Mouse (Mus musculus) ZHBTc4 (cell line): Measurements from ENCODE around the gene Ccdc63.
"Not testable (repeated sequence)": the region's sequence is repeated elsewhere in the genome, so short reads cannot be mapped to it uniquely, and the experiment has no call there.

Source experiments
- DNase-seq: peaks from one replicate; pipeline ENCODE4 v3.0.0-alpha.2; 2011; ENCODE audit warnings: low read depth, low spot score

The Ccdc63 gene

DNA sequence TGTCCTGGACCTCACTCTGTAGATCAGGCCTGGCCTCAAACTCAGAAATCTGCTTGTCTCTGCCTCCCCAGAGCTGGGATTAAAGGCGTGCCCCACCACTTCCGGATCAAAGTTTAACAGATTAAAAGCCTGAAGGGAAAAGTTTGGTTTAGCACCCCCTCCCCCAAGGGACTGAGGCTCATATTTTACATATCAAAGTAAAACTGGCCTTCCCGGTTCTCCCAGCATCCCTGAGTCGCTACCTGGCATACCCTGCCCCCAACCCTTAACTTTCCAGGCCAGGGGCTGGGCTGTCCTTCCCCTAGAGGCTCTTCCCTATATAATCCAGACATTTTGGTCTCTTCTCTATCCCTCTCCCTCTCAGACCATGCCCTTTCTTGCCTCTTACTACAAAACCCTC, 8.6 kb upstream of the Ccdc63 start:
- peak; percentile 75 for DNase-seq

DNA sequence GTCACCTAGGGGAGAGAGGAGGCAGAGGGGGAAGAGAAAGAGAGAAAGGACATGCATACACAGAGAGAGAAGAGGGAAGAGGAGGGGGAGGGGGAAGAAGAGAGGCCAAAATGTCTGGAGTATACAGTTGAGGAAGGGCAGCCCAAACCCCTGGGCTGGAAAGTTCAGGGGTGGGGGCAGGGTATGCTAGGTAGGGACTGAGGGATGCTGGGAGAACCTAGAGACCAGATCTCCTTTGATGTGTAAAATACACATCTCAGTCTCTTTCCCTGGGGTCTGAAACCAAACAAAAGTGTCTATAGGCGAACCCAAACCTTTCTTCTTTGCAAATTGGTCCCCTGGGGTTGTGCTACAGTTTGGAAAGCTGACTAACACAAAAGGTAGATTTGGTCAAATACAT, 7.5 kb upstream of the Ccdc63 start:
- peak; percentile 83 for DNase-seq

DNA sequence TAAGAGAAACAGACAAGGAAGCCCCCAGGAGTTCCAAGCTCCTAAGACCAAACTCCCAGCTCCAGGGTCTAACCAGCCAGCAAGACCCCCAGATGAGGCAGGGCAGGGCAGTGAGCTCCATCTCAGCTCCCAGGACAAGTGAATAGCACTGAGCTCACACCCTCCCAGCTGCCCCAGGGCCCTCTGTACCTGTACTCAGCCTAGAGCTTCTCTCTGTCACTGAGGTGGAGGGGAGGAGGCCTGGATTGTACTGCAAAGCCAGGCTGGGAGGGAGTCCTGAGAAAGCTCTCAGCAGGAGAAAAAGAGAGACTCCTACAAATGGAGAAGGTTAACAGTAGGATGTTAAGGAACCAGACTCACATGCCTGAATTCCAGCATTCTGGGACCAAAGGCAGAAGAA, 6.0 kb upstream of the Ccdc63 start:
- DNase-seq = peak; percentile 66

DNA sequence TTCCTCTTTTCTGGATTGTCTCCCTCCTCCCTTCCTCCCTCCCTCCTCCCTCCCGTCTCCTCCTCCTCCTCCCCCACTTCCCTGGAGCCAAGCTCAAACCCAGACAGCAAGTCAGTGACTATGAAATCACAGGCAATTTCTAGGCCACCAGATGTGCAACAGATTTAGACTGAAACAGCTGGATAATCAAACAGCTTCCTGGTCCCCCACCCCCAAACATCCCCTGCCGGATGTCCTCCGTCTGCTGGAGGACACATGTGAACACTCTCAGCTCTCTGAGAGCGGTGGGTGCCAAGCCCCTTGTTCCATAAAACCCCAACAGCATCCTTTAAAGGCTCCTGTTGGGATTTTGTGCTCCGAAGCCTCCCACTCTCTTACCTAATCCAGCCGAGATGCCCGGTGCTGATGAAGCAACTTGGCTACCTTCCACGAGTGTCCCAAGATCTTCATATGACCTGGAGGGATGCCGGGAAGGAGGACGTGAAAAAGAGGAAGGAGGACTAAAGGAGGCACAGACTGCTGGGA, 5.5 kb upstream of the Ccdc63 start:
- DNase-seq = no peak

GRCm38 (mm10) chr5:122145381-122146055, 4.9 kb upstream of the Ccdc63 start:
- DNase-seq = peak; percentile 92

DNA sequence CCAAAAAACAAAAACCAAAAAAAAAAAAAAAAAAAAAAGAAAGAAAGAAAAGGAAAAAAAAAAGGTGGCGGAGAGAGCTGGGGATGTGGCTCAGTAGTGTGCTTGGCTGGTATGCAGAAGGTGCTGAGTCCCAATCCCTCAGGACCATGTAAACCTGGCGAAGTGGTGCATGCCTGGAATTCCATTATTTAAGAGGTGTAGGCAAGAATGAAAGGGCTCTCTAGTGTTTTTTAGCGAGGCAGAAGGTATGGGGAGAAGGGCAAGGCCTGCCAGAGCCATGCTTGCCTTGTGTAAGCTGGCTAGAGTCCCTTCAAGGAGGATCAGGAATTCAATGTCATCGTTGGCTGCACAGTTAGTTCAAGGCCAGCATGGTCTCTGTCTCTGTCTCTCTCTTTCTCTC, 4.2 kb upstream of the Ccdc63 start:
- peak; percentile 55 for DNase-seq

GRCm38 (mm10) chr5:122143543-122143942, 2.9 kb upstream of the Ccdc63 start:
- DNase-seq = peak; percentile 30

- DNase-seq = peak; percentile 86
Observed at GRCm38 (mm10) chr5:122142230-122142992, 1.8 kb upstream of the Ccdc63 start.

- DNase-seq = not testable (repeated sequence)
Observed at GRCm38 (mm10) chr5:122139771-122140170, 852 bp downstream of the Ccdc63 start.

DNA sequence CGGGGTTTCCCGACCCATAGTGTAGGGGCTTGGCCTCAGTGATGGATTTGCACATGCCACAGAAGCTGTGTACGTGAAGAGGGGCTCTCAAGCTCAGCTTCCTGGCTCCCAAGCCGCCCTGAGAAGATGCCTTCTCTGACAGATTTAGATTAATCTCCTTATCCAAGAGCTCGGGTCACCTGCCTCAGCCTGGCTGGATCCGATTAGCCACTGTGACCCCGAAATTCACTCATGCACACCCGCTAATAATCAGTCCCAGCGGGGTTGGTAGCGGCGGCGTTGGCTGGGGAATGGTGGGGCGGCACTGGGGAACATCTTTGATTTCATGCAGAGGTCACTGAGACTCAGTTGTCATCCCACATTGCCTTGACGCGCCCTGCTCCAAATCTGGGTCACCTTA, 1.8 kb downstream of the Ccdc63 start:
- peak; percentile 45 for DNase-seq

DNA sequence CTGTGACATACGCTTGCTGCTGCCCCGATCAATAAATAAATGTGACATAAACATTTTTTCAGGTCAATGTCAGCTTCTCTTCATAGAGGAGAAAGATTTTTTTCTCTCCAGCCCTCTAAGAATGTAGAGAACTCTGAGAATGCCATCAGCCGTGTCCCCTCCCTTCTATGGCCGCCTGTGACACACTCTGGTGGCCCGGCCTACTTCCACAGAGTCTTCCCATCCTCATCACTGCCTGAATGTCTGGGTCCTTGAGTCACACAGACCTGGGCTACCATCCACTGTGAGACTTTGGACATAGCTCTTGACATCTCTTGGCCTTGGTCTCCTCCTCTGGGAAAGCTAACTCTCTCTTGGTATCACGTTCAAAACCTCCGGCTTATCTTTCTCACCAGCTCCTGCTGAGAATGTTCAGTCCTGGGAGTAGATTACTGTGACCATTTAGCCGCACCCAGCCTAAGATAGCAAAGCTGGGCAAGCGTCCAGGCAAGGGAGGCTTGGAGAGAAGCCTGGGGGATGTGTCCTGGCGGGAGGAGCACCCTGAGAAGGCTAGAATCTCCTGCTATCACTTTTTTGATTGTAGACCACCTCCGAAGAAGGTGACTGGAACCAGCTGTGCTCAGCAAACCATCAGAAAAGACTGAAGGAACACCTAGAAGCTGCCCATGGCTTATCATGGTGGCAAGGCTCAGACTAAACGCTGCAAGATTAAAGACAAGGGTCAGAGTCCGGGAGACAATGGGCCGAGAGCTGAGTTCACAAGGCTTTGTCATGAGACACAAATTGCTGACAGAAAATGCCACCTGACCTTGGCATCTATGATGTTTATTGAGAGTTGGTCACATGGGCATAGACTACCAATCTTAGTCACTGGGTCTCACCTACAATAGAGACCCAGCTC, 3.9 kb downstream of the Ccdc63 start:
- no peak for DNase-seq

- no peak for DNase-seq
Observed at GRCm38 (mm10) chr5:122135290-122135882, 5.2 kb downstream of the Ccdc63 start.

DNA sequence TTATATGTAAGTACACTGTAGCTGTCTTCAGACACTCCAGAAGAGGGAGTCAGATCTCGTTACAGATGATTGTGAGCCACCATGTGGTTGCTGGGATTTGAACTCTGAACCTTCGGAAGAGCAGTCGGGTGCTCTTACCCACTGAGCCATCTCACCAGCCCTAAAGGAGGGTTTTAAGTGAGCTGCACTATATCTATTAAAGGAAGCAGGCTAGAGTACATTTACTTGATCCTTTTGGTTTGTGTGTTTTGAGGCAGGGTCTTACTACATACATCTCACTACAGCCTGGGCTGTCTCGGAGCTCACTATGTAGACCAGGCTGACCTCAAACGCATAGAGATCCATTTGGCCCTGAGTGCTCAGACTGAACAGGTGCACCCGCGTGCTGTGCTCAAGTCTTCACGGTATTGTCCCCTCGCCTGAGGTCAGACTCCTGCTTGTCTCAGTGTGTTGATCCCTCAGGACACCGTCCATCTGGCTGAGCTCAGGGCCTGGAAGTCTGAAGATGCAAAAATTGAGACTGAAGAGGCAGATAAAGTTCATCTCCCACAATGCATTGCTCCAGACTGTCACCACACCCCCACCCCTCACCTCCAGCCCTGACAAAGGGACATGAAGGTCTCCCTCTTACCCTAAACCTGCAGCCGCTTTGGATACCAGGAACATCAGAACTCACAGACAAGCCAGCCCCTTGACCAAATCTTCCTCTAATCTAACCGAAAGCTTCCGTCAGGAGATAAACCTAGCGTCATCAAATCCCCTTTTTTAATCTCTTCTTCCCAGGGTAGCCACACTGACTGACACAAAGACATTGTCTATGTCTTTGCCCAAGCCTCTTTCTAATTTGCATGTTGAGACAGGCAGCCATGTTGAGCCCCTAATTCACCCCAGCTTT, 6.0 kb downstream of the Ccdc63 start:
- no peak for DNase-seq

DNA sequence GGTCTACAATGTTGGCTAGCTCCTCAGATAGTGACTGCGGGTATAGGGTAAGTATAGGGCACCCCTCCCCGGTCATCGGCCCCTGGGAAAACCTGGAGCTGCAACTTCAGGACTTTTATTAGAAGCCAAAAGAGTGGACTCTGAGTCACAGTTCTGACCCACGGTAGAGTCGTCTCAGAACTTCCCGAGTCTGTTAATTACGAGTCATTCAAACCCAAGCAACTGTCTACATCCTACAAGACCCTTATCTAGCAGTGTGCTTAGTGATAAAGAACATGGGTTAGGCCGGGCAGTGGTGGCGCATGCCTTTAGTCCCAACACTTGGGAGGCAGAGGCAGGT, 7.6 kb downstream of the Ccdc63 start:
- DNase-seq = no peak

- DNase-seq = no peak
Observed at GRCm38 (mm10) chr5:122132167-122133049, 8.2 kb downstream of the Ccdc63 start.

DNA sequence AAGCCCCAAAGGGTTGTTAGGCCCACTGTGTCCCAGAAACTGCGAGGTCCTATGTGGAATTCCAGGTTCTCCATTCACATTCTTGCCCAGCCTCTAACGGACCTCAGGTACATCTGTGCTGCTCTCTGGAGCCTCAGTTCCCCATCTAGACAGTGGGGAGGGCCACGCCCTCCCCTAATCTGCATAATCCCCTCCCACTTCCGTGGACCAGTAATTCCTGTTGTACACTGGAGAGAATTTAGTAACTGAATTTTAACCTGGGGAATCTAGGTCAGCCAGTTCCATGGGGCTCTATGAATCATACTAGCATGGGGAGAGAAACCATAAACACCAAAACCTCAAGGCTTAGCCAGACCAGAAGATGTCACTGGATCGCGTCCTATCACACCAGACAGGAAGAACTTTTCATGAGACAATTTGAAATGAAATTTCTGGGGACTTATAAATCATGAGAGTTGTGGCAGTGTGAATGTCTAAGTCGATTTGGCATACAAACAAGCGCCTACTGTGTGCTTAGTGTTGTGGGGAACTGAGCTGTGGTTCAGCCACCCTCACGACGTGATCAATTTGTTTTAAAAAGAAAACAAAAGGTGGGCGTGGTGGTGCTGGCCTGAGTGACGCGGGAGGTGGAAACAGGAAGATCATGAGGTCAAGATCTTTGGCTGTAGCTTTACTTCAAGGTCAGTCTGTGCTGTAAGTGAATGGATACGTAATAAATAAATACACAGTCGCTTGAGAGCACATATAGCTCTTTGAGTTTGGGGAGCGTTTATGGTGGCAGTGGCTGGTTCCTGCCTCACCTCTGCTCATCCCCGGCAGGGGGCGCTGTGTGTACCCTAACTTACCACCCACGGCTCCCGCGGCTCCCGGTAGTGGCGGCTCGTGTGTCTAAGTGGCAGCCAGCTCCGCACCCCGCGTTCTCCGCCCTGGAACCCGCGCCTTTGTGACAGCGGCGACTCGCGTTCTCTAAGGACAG, 9.3 kb downstream of the Ccdc63 start:
- peak; percentile 87 for DNase-seq

- DNase-seq = no peak
Observed at GRCm38 (mm10) chr5:122130341-122130998, 10.2 kb downstream of the Ccdc63 start.
